Comparison of ENCODE assay signal across 20 mouse cellular contexts in the genomic region with DNA sequence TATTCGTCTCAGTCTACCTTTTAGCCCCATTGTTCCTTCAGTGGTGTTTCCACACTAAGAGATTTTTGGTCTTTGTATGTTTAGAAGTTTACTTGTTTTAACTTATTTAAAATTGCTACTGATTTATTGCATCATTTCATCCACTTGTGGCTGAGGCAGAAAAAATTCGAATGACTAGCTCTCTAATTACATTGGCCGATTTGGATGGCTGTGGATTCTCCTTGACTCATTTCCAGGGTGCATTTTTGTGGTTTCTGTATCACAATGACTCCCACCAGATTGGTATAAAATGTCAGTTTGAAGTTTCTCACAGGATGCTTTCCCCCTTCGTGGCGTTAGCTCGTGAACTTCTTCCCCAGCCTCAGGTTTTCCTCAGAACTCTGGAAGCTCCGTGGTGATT.
DNase-seq lines count a peak whose midpoint lies in the region; ATAC-seq and TF ChIP-seq lines count a peak whose summit lies in the region.
"Had no signal": no experiment of that assay in that cellular context is flagged by ENCODE, and none has a peak within 500 bp of the region (broad histone marks: within the 10 kb centered on the region; RNA-seq: fewer than 3 reads in every experiment).

No protein-coding gene starts in this region.

- no peak overlapping the region for H3K9ac ChIP-seq in midbrain, embryonic 11.5 days (ENCODE audit: low read length)
- no peak overlapping the region for H3K9ac ChIP-seq in heart, embryonic 11.5 days (ENCODE audit: low read depth, low read length)
- H3K9ac ChIP-seq: forebrain, embryonic 12.5 days; heart, embryonic 15.5 days; hindbrain, embryonic 13.5 days; intestine, embryonic 15.5 days had no signal

- H3K4me1 ChIP-seq in midbrain, embryonic 11.5 days (ENCODE audit: control insufficient read depth, insufficient read depth, low read length) = peaks cover 3% of the 10 kb centered on the region; the same call in 1 of the 2 replicates
- H3K4me1 ChIP-seq in midbrain, embryonic 10.5 days = peaks cover 8% of the 10 kb centered on the region
- no peaks in the 10 kb centered on the region for H3K4me1 ChIP-seq in heart, embryonic 11.5 days (ENCODE audit: control insufficient read depth, insufficient read depth, low read length)
- H3K4me1 ChIP-seq: heart, embryonic 10.5 days; heart, embryonic 15.5 days; intestine, embryonic 15.5 days had no signal

- in situ Hi-C loops in Patski (cut with MboI; ENCODE audit: low pct_unique_long_range_greater_than_20kb) = no loop called here

- no peak overlapping the region for H3K4me2 ChIP-seq in midbrain, embryonic 11.5 days
- H3K4me2 ChIP-seq in heart, embryonic 11.5 days = no peak overlapping the region
- H3K4me2 ChIP-seq: forebrain, embryonic 12.5 days; heart, embryonic 15.5 days; hindbrain, embryonic 13.5 days; intestine, embryonic 15.5 days had no signal

- CTCF ChIA-PET in Patski (lab: Charles Lee) = no interaction called here

- no peaks in the 10 kb centered on the region for H3K9me3 ChIP-seq in midbrain, embryonic 11.5 days (ENCODE audit: control insufficient read depth, low read length)
- no peaks in the 10 kb centered on the region for H3K9me3 ChIP-seq in midbrain, embryonic 10.5 days (replicated peaks)
- H3K9me3 ChIP-seq in heart, embryonic 11.5 days (replicated peaks; ENCODE audit: control insufficient read depth, low read length) = no peaks in the 10 kb centered on the region
- H3K9me3 ChIP-seq: forebrain, embryonic 12.5 days; heart, embryonic 10.5 days; heart, embryonic 15.5 days; hindbrain, embryonic 13.5 days; intestine, embryonic 15.5 days had no signal

- 80% methylated on average over 7 of the region's 7 CpGs for WGBS in midbrain, embryonic 11.5 days
- 76% methylated on average over 7 of the region's 7 CpGs for WGBS in midbrain, embryonic 10.5 days
- WGBS in heart, embryonic 11.5 days (ENCODE audit: insufficient replicate concordance) = 58% methylated on average over 7 of the region's 7 CpGs

- TF ChIP-seq CTCF in Patski (IDR thresholded peaks at IDR 0.05) = no peak

- POLR2A ChIA-PET in Patski (lab: Charles Lee) = no interaction called here

- H3K27me3 ChIP-seq in midbrain, embryonic 11.5 days (ENCODE audit: control insufficient read depth, insufficient read depth, low read length) = no peaks in the 10 kb centered on the region
- no peaks in the 10 kb centered on the region for H3K27me3 ChIP-seq in midbrain, embryonic 10.5 days (ENCODE audit: low read depth, poor library complexity, severe bottlenecking)
- H3K27me3 ChIP-seq in Patski = peaks cover 23% of the 10 kb centered on the region
- no peaks in the 10 kb centered on the region for H3K27me3 ChIP-seq in heart, embryonic 11.5 days (ENCODE audit: control insufficient read depth, insufficient read depth, low read length)
- H3K27me3 ChIP-seq: forebrain, embryonic 12.5 days; heart, embryonic 15.5 days; intestine, embryonic 15.5 days had no signal

- ATAC-seq in midbrain, embryonic 11.5 days (ENCODE audit: low FRiP score) = no peak
- peak; percentile 79 for ATAC-seq in Patski
- no peak for ATAC-seq in heart, embryonic 11.5 days (replicated peaks; ENCODE audit: insufficient number of reproducible peaks, low FRiP score, low TSS enrichment)
- ATAC-seq: forebrain, embryonic 16.5 days; intestine, embryonic 15.5 days had no signal

- no peak overlapping the region for H3K4me3 ChIP-seq in midbrain, embryonic 11.5 days (ENCODE audit: low read depth, low read length)
- H3K4me3 ChIP-seq in midbrain, embryonic 10.5 days = no peak overlapping the region
- no peak overlapping the region for H3K4me3 ChIP-seq in heart, embryonic 11.5 days (ENCODE audit: low read depth, low read length)
- H3K4me3 ChIP-seq: forebrain, embryonic 12.5 days; heart, embryonic 10.5 days; heart, embryonic 15.5 days; hindbrain, embryonic 13.5 days; intestine, embryonic 15.5 days had no signal

- no peak overlapping the region for H3K27ac ChIP-seq in midbrain, embryonic 11.5 days (ENCODE audit: low read depth, low read length)
- H3K27ac ChIP-seq in midbrain, embryonic 10.5 days (replicated peaks) = no peak overlapping the region
- no peak overlapping the region for H3K27ac ChIP-seq in heart, embryonic 11.5 days (ENCODE audit: low read depth, low read length)
- H3K27ac ChIP-seq: forebrain, embryonic 12.5 days; heart, embryonic 10.5 days; heart, embryonic 15.5 days; hindbrain, embryonic 13.5 days; intestine, embryonic 15.5 days had no signal

- no peaks in the 10 kb centered on the region for H3K36me3 ChIP-seq in midbrain, embryonic 11.5 days (ENCODE audit: control insufficient read depth, insufficient read depth, low read length)
- H3K36me3 ChIP-seq in midbrain, embryonic 10.5 days = no peaks in the 10 kb centered on the region
- H3K36me3 ChIP-seq in heart, embryonic 11.5 days (ENCODE audit: control insufficient read depth, insufficient read depth, low read length) = no peaks in the 10 kb centered on the region
- H3K36me3 ChIP-seq: forebrain, embryonic 12.5 days; heart, embryonic 10.5 days; heart, embryonic 15.5 days; hindbrain, embryonic 13.5 days; intestine, embryonic 15.5 days had no signal

- DNase-seq in adrenal gland, adult 2 months = peak; percentile 17
- no peak for DNase-seq in adrenal gland, adult 8-10 months
- peak; percentile 23 for DNase-seq in midbrain, embryonic 11.5 days (ENCODE audit: low spot score, missing footprints)
- no peak for DNase-seq in midbrain, embryonic 10.5 days (ENCODE audit: low spot score)
- DNase-seq in Patski (ENCODE audit: low read depth, low spot score) = peak; percentile 20
- no peak for DNase-seq in layer of hippocampus, adult 9-10 months (ENCODE audit: low spot score)
- DNase-seq: adrenal gland, postnatal 10 days; cerebellum, adult 18-20 months; cerebellum, adult 9-11 months; cerebellum, postnatal 36 days; gastrocnemius, postnatal 10 days; heart, adult 18-20 months; heart, postnatal 14 days had no signal

Comparison
In these comparisons a context has a peak if more than half of its experiments do, and no peak if none do; other contexts are left out.
1. DNase-seq: peak in adrenal gland, adult 2 months (single experiment), midbrain, embryonic 11.5 days (single experiment) and Patski (single experiment); none in adrenal gland, adult 8-10 months (single experiment), midbrain, embryonic 10.5 days (single experiment) and layer of hippocampus, adult 9-10 months (single experiment).